Mouse (Mus musculus): ENCODE results near the gene Foxa3. TPM values are rescaled to one million over a fixed set of nuclear protein-coding genes. Genes with fewer than 3 reads are reported as not detected.

Gene Foxa3
- polyA plus RNA-seq, 1 experiment from 2014 or later: not detected

DNA sequence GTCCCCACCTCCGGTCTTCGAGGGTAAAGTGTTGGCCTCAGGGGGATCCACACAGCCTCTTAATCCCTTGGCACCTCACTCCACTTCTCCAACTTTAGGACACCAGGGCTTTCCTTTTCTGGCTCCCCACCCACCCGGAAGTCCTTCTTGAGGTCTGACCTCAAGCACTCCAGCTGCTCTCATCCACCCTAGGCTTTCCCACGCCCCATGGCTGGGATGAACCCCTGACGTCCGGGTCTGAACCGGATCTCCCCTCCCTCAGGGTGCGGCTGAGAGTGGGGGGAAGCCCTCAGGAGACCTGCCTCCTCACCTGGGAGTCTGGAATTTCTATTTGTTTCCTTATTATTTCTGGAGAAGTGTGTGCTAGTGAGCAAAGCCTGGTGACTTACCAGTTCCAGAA, 2.3 kb downstream of the Foxa3 start:
- Histone ChIP-seq H3K36me3 (ENCODE audit: control insufficient read depth, insufficient read depth, low read length) (no peaks in the 10 kb centered on the region), H3K4me2 (ENCODE audit: low read depth, low read length) (no peak overlapping the region), H3K27me3 (ENCODE audit: control insufficient read depth, insufficient read depth, low read length) (peaks cover 14% of the 10 kb centered on the region; the same call in 1 of the 2 replicates), H3K9me3 (ENCODE audit: control insufficient read depth, low read length) (no peaks in the 10 kb centered on the region), H3K9ac (replicated peaks; ENCODE audit: low read depth, low read length) (no peak overlapping the region), H3K27ac (ENCODE audit: low read depth, low read length) (no peak overlapping the region), H3K4me3 (ENCODE audit: low read depth, low read length) (no peak overlapping the region), H3K4me1 (ENCODE audit: control insufficient read depth, insufficient read depth, low read length) (peaks cover 11% of the 10 kb centered on the region)
- WGBS: 28% methylated on average over 8 of the region's 8 CpGs
- no peak for ATAC-seq (ENCODE audit: low read depth)

DNA sequence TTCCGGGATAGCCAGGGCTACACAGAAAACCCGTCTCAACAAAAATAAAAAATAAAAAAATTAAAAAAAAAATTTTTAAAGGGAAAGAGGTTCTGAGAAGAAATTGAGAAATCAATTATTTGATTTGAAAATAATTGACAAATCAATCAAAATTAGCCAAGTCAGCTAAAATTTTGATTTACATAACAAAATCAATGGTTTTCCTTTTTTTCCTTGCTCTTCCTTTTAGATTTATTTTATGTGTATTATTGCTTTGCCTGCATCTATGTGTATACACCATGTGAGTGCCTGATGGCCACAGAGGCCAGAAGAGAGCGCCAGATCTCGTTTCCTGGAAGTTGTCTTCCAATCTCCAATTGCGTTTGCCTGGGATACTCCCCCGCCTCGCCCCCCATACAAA, 5.4 kb downstream of the Foxa3 start:
- H3K9me3 ChIP-seq (ENCODE audit: control insufficient read depth, low read length): no peaks in the 10 kb centered on the region
- H3K36me3 ChIP-seq (ENCODE audit: control insufficient read depth, insufficient read depth, low read length): no peaks in the 10 kb centered on the region
- H3K27me3 ChIP-seq (ENCODE audit: control insufficient read depth, insufficient read depth, low read length): peaks cover 6% of the 10 kb centered on the region; the same call in 1 of the 2 replicates
- ATAC-seq (ENCODE audit: low read depth): no peak
- H3K4me1 ChIP-seq (ENCODE audit: control insufficient read depth, insufficient read depth, low read length): no peaks in the 10 kb centered on the region
- no peak overlapping the region for H3K4me2 ChIP-seq (ENCODE audit: low read depth, low read length)
- 90% methylated on average over 7 of the region's 7 CpGs for WGBS
- no peak overlapping the region for H3K9ac ChIP-seq (replicated peaks; ENCODE audit: low read depth, low read length)
- H3K27ac ChIP-seq (ENCODE audit: low read depth, low read length): no peak overlapping the region
- H3K4me3 ChIP-seq (ENCODE audit: low read depth, low read length): no peak overlapping the region

DNA sequence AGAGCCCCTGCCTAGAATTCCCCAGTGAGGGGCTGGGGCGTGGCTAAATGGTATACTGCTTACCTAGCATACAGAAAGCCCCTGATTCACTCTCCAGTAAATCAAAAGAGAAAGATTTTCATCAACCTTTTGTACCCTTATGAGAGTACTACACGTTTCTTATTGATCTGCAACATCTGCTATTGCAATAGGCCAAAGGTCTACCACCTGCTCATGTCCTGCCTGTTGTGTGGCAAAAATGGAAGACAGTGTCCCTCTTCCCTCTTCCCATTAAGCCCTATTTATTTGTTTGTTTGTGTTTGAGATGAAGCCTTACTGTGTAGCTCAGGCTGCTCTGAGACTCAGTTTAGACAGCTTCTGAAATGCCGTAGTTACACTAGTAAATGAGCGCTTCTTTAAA, 7.3 kb downstream of the Foxa3 start:
- Histone ChIP-seq H3K9ac (replicated peaks; ENCODE audit: low read depth, low read length) (no peak overlapping the region), H3K4me2 (ENCODE audit: low read depth, low read length) (no peak overlapping the region), H3K4me1 (ENCODE audit: control insufficient read depth, insufficient read depth, low read length) (0 out of 2 replicates have a peak, but pooled peaks cover 7% of the 10 kb centered on the region), H3K4me3 (ENCODE audit: low read depth, low read length) (no peak overlapping the region), H3K9me3 (ENCODE audit: control insufficient read depth, low read length) (no peaks in the 10 kb centered on the region), H3K36me3 (ENCODE audit: control insufficient read depth, insufficient read depth, low read length) (no peaks in the 10 kb centered on the region), H3K27me3 (ENCODE audit: control insufficient read depth, insufficient read depth, low read length) (no peaks in the 10 kb centered on the region), H3K27ac (ENCODE audit: low read depth, low read length) (no peak overlapping the region)
- 93% methylated on average over 4 of the region's 4 CpGs for WGBS
- no peak for ATAC-seq (ENCODE audit: low read depth)

DNA sequence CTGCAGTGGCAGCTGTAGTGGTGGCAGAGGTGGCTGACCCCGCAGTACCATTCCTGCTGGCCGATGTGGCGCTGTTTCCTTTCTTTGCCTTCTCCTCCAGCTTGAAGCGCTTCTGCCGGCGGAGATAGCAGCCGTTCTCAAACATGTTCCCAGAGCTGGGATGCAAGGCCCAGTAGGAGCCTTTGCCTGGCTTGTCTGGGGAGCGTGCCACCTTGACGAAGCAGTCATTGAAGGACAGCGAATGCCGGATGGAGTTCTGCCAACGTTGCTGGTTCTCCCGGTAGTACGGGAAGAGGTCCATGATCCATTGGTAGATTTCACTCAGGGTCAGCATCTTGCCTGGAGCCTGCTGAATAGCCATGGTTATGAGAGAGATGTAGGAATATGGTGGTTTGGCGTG, 8.9 kb downstream of the Foxa3 start:
- no peaks in the 10 kb centered on the region for H3K9me3 ChIP-seq (ENCODE audit: control insufficient read depth, low read length)
- no peak overlapping the region for H3K4me3 ChIP-seq (ENCODE audit: low read depth, low read length)
- WGBS: 71% methylated on average over 15 of the region's 15 CpGs
- H3K27ac ChIP-seq (ENCODE audit: low read depth, low read length): no peak overlapping the region
- no peak for ATAC-seq (ENCODE audit: low read depth)
- H3K4me1 ChIP-seq (ENCODE audit: control insufficient read depth, insufficient read depth, low read length): 0 out of 2 replicates have a peak, but pooled peaks cover 7% of the 10 kb centered on the region
- H3K36me3 ChIP-seq (ENCODE audit: control insufficient read depth, insufficient read depth, low read length): no peaks in the 10 kb centered on the region
- H3K9ac ChIP-seq (replicated peaks; ENCODE audit: low read depth, low read length): no peak overlapping the region
- no peaks in the 10 kb centered on the region for H3K27me3 ChIP-seq (ENCODE audit: control insufficient read depth, insufficient read depth, low read length)
- no peak overlapping the region for H3K4me2 ChIP-seq (ENCODE audit: low read depth, low read length)

DNA sequence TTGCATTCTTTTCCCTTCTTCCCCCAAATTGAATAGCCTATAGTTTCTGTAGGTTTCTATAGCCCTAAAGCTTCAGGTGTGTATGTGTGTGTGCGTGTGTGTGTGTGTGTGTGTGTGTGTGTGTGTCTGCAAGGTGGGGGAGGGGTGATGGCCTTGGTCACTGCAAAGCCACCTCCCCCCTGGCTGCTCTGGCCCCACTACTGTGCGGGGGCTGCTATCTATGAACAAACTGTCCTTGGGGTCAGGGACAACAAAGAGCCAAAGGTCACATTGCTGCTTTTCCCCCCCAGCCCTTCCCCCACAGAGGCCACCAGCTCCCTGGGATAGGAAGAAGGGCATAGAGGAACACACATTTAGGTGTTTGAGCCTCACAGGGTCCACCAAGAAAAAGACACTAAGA, 10.5 kb downstream of the Foxa3 start:
- ATAC-seq (ENCODE audit: low read depth): no peak
- H3K4me1 ChIP-seq (ENCODE audit: control insufficient read depth, insufficient read depth, low read length): 0 out of 2 replicates have a peak, but pooled peaks cover 7% of the 10 kb centered on the region
- H3K4me2 ChIP-seq (ENCODE audit: low read depth, low read length): no peak overlapping the region
- H3K27me3 ChIP-seq (ENCODE audit: control insufficient read depth, insufficient read depth, low read length): no peaks in the 10 kb centered on the region
- no peak overlapping the region for H3K4me3 ChIP-seq (ENCODE audit: low read depth, low read length)
- no peaks in the 10 kb centered on the region for H3K36me3 ChIP-seq (ENCODE audit: control insufficient read depth, insufficient read depth, low read length)
- H3K9ac ChIP-seq (replicated peaks; ENCODE audit: low read depth, low read length): no peak overlapping the region
- H3K9me3 ChIP-seq (ENCODE audit: control insufficient read depth, low read length): no peaks in the 10 kb centered on the region
- H3K27ac ChIP-seq (ENCODE audit: low read depth, low read length): no peak overlapping the region
- 54% methylated on average over 2 of the region's 2 CpGs for WGBS

DNA sequence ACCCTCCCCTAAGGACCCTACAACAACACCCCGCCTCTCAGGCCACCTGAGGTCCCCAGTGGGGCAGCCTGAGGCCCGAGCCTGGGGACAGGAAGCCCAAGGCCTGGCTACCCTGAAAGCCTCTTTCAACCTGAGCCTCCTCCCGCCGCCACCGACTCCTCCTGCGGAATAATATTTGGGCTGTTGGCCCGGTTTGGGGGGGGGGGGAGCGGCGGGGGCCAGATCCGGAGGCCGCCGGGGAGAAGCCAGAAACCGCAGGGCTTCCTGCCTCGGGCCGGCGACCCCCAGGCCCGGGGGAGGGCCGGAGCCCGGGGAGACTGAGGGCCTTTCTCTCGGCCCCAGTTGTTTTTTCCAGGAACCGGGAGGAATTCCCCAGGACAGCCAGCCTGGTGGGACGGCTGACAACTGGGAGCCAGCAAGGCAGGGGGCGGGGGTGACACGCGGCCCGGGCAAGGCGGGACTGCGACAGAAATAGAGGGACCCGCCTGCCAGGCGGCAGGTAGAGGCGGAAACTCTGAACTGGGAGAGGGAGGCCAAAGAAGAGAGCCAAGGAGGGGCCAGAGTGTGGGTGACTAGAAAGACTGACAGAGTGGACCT, 11.2 kb downstream of the Foxa3 start:
- 0 out of 2 replicates have a peak, but pooled peaks cover 4% of the 10 kb centered on the region for H3K36me3 ChIP-seq (ENCODE audit: control insufficient read depth, insufficient read depth, low read length)
- peak overlapping the region; percentile 25; the same call in 1 of the 2 replicates for H3K9ac ChIP-seq (replicated peaks; ENCODE audit: low read depth, low read length)
- peak overlapping the region; percentile 41 for H3K4me2 ChIP-seq (ENCODE audit: low read depth, low read length)
- 6% methylated on average over 26 of the region's 31 CpGs for WGBS
- H3K4me3 ChIP-seq (ENCODE audit: low read depth, low read length): peak overlapping the region; percentile 5; the same call in 1 of the 2 replicates
- ATAC-seq (ENCODE audit: low read depth): no peak
- no peaks in the 10 kb centered on the region for H3K27me3 ChIP-seq (ENCODE audit: control insufficient read depth, insufficient read depth, low read length)
- H3K27ac ChIP-seq (ENCODE audit: low read depth, low read length): no peak overlapping the region
- 0 out of 2 replicates have a peak, but pooled peaks cover 7% of the 10 kb centered on the region for H3K4me1 ChIP-seq (ENCODE audit: control insufficient read depth, insufficient read depth, low read length)
- H3K9me3 ChIP-seq (ENCODE audit: control insufficient read depth, low read length): no peaks in the 10 kb centered on the region

DNA sequence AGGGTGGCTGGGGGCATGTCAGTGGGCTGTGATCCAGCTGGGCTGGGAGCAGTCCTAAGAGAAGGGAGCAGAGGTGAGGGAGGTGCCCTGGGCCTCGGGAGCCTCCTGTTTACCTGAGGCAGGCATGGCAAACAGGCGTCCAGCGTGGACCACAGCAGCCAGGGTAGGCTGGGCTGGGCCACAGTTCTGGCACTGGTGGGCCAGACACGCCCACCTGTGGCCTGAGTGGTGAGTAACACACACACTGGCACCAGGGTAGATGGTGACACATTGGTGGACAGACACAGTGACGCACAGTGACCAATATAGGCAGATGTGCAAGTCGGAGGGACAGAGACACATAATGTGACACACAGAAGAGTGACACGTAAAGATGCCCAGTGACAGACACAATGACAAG, 12.8 kb downstream of the Foxa3 start:
- no peak overlapping the region for H3K4me2 ChIP-seq (ENCODE audit: low read depth, low read length)
- H3K9me3 ChIP-seq (ENCODE audit: control insufficient read depth, low read length): no peaks in the 10 kb centered on the region
- no peak overlapping the region for H3K4me3 ChIP-seq (ENCODE audit: low read depth, low read length)
- H3K4me1 ChIP-seq (ENCODE audit: control insufficient read depth, insufficient read depth, low read length): peaks cover 19% of the 10 kb centered on the region
- WGBS: 84% methylated on average over 7 of the region's 7 CpGs
- no peak overlapping the region for H3K9ac ChIP-seq (replicated peaks; ENCODE audit: low read depth, low read length)
- ATAC-seq (ENCODE audit: low read depth): no peak
- H3K27ac ChIP-seq (ENCODE audit: low read depth, low read length): no peak overlapping the region
- no peaks in the 10 kb centered on the region for H3K27me3 ChIP-seq (ENCODE audit: control insufficient read depth, insufficient read depth, low read length)
- peaks cover 8% of the 10 kb centered on the region for H3K36me3 ChIP-seq (ENCODE audit: control insufficient read depth, insufficient read depth, low read length)

DNA sequence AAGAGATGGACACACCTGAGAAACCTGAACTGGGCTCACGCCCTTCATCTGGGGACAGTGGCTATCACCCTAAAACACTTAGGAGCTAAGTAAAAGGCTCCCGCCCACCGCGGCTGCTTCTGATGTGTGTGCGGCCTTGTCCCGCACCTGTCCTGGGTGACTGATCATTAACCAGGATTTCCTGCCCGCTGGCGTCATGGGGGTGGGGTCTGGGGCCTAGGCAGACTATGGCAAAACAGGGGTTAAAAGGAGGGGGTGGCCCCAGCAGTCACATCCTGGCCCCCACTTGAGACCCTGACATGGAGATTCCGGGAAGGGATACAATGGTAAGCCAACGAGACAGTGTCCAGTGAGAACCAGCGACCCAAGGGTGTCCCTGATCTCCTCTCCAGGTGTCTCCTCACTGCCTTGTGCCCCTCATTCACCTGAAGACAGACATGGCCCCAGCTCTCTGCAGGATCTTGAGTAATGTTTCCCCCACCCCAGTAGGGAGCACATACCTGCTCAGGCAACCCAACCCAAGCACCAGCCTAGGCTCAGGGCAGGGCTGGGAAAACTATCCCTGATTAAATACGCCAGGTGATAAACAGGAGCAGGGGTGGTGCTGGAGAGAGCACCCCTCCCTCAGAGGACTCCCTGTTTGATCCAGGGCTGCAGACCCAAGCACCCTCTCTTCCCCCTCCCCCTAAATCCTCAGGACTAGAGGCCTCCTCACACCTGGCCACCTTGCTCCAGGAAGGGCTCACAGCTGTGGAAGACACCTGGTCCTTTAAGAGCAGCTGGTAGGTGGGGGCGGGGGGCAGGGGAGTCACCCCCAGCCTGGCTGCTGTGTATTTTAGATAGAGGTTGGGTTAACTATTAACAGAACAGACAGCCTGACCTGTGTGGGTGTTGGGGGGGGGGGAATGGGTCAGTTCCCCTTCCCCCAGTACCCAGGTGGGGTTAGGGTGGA, 16.0 kb downstream of the Foxa3 start:
- Histone ChIP-seq H3K4me2 (ENCODE audit: low read depth, low read length) (no peak overlapping the region), H3K36me3 (ENCODE audit: control insufficient read depth, insufficient read depth, low read length) (peaks cover 11% of the 10 kb centered on the region), H3K9me3 (ENCODE audit: control insufficient read depth, low read length) (no peaks in the 10 kb centered on the region), H3K27ac (ENCODE audit: low read depth, low read length) (no peak overlapping the region), H3K9ac (replicated peaks; ENCODE audit: low read depth, low read length) (no peak overlapping the region), H3K27me3 (ENCODE audit: control insufficient read depth, insufficient read depth, low read length) (no peaks in the 10 kb centered on the region), H3K4me3 (ENCODE audit: low read depth, low read length) (no peak overlapping the region), H3K4me1 (ENCODE audit: control insufficient read depth, insufficient read depth, low read length) (peaks cover 29% of the 10 kb centered on the region)
- ATAC-seq (ENCODE audit: low read depth): no peak
- WGBS: 77% methylated on average over 13 of the region's 13 CpGs

DNA sequence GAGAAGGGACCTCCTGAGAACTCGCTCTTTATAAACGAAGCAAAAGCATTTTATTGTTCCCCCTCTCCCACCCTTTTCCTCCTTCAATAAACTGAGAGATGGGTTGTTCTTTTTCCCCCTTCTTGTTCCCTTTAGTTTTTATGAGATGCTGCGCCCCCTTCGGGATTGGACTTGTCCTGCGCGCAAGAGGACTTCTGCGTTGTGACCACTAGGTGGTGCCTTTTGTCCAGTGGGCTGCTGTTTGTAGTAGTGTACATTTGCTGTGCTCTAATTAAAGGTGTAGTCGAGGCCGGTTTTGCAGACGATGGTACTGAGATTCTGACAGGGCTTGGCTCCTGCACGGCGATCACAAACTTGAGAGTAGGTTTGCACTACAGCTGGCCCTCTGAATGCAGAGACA, 16.9 kb downstream of the Foxa3 start:
- no peak; the same call in 1 of the 2 replicates for ATAC-seq (ENCODE audit: low read depth)
- H3K4me3 ChIP-seq (ENCODE audit: low read depth, low read length): no peak overlapping the region
- peaks cover 24% of the 10 kb centered on the region for H3K4me1 ChIP-seq (ENCODE audit: control insufficient read depth, insufficient read depth, low read length)
- no peak overlapping the region for H3K27ac ChIP-seq (ENCODE audit: low read depth, low read length)
- WGBS: 8% methylated on average over 12 of the region's 12 CpGs
- no peak overlapping the region for H3K9ac ChIP-seq (replicated peaks; ENCODE audit: low read depth, low read length)
- peak overlapping the region; percentile 20; the same call in 1 of the 2 replicates for H3K4me2 ChIP-seq (ENCODE audit: low read depth, low read length)
- peaks cover 11% of the 10 kb centered on the region for H3K36me3 ChIP-seq (ENCODE audit: control insufficient read depth, insufficient read depth, low read length)
- H3K9me3 ChIP-seq (ENCODE audit: control insufficient read depth, low read length): no peaks in the 10 kb centered on the region
- no peaks in the 10 kb centered on the region for H3K27me3 ChIP-seq (ENCODE audit: control insufficient read depth, insufficient read depth, low read length)

All from neural tube, embryonic 14.5 days (tissue).